Mouse (Mus musculus) heart, adult 2 months (tissue): Measurements from ENCODE around the gene Map7d3. TPM values are rescaled to one million over a fixed set of nuclear protein-coding genes. Genes with fewer than 3 reads are reported as not detected.

Experiments
- DNase-seq, 2 experiments: peaks; one replicate each; pipeline ENCODE4 v3.0.0; 2021
- H3K27ac ChIP-seq: fragments of 200-600 bp; 2 replicates; pipeline ENCODE4 v1.8.1; 2022
- H3K27me3 ChIP-seq: fragments of 200-500 bp; 2 replicates; pipeline ENCODE4 v1.6.1; 2012; ENCODE audit warnings: mild to moderate bottlenecking, low read length, inconsistent platforms, mixed read lengths; ENCODE audit not compliant: control insufficient read depth, insufficient read depth
- H3K36me3 ChIP-seq: fragments of 200-500 bp; 2 replicates; pipeline ENCODE4 v1.6.1; 2012; ENCODE audit warnings: low read length, inconsistent platforms; ENCODE audit not compliant: control insufficient read depth, insufficient read depth
- H3K4me1 ChIP-seq: fragments of 200-500 bp; 2 replicates; pipeline ENCODE4 v1.6.1; 2011; ENCODE audit warnings: low read length; ENCODE audit not compliant: control insufficient read depth, insufficient read depth
- H3K4me3 ChIP-seq: fragments of 200-600 bp; 2 replicates; pipeline ENCODE4 v1.8.1; 2022
- H3K79me2 ChIP-seq: fragments of 200-500 bp; replicated peaks from 2 replicates; pipeline ENCODE4 v1.6.1; 2012; ENCODE audit warnings: mild to moderate bottlenecking, inconsistent platforms, low read length, moderate library complexity, mixed read lengths; ENCODE audit not compliant: control insufficient read depth, insufficient read depth
- H3K9ac ChIP-seq: fragments of 200-500 bp; 2 replicates; pipeline ENCODE4 v1.6.1; 2012; ENCODE audit warnings: low read depth, mild to moderate bottlenecking, control low read depth, inconsistent platforms, low read length, mixed read lengths
- CTCF ChIP-seq: fragments of 200-600 bp; IDR thresholded peaks from 2 replicates; pipeline ENCODE4 v1.8.1; 2022; ENCODE audit warnings: antibody characterized with exemption, mild to moderate bottlenecking, moderate library complexity
- EP300 ChIP-seq: fragments of 200-500 bp; IDR thresholded peaks from 2 replicates; pipeline ENCODE4 v1.6.1; 2011; ENCODE audit warnings: low read depth, low read length, control low read depth; ENCODE audit not compliant: insufficient read depth
- POLR2A ChIP-seq: fragments of 200-500 bp; IDR thresholded peaks from 2 replicates; pipeline ENCODE4 v1.6.1; 2011; ENCODE audit warnings: mild to moderate bottlenecking, low read depth, low read length, control low read depth; ENCODE audit not compliant: insufficient read depth
- WGBS: fragments of 180-500 bp; shearing (Covaris S2); methylation state at CpG from one replicate; pipeline ENCODE4 v1.1.7; 2018; 5-methylcytosine and 5-hydroxymethylcytosine counted together
- intact Hi-C: fragments of 180-260 bp; cut with DNase I; formaldehyde crosslinking; loops from one replicate; pipeline ENCODE4 v1.15.1; 2025
- polyA plus RNA-seq: library from polyadenylated mRNA; depleted of rRNA; stranded (reverse); fragments of >200 nt; gene quantifications from 2 replicates; pipeline ENCODE4 v1.2.3, GENCODE M21; 2012; rRNA removed
- total RNA-seq, 2 experiments: library from RNA; stranded (reverse); gene quantifications; 2 replicates each; pipeline ENCODE4 v1.2.3; 2021

Map7d3 gene
- total and polyA plus RNA-seq, 3 experiments, result 0.04 to 0.43 (median 0.31) TPM

GRCm38 (mm10) chrX:56751536-56751935 lies 70.6 kb downstream of the Map7d3 start:
- TF ChIP-seq CTCF (peak; percentile 57), POLR2A (no peak), EP300 (no peak)
- Histone ChIP-seq H3K36me3 (no peaks in the 10 kb centered on the region; the same call in none of the 2 replicates), H3K4me1 (peaks cover 2% of the 10 kb centered on the region), H3K27me3 (no peaks in the 10 kb centered on the region), H3K9ac (no peak overlapping the region), H3K79me2 (no peaks in the 10 kb centered on the region), H3K27ac (no peak overlapping the region), H3K4me3 (no peak overlapping the region)
- intact Hi-C loops, result loop anchor here (1.0 kb wide), 1 partner anchor 102 kb away; no protein-coding TSS in a partner anchor
- no peak for DNase-seq
- 37% methylated on average over 4 of the region's 4 CpGs for WGBS

Other genes starting within 250 kb of the Map7d3 start
- 10 to 100 TPM; 28.4 to 32.6 TPM for gene Mmgt1, start 224.3 kb downstream of the Map7d3 start, total RNA-seq
- 12.1 and 26.4 TPM in 2 replicates for gene Mmgt1, start 224.3 kb downstream of the Map7d3 start, polyA plus RNA-seq
- gene Slc9a6, start 212.6 kb downstream of the Map7d3 start, total RNA-seq, result 10 to 100 TPM; 22.2 to 22.4 TPM
- 12.6 and 15.8 TPM in 2 replicates for gene Slc9a6, start 212.6 kb downstream of the Map7d3 start, polyA plus RNA-seq
- 100 to 1,000 TPM; 111 to 140 TPM for gene Fhl1, start 90.5 kb downstream of the Map7d3 start, total RNA-seq
- gene Fhl1, start 90.5 kb downstream of the Map7d3 start, polyA plus RNA-seq, result 123 and 197 TPM in 2 replicates
- gene Adgrg4, start 47.8 kb upstream of the Map7d3 start, total RNA-seq, result not detected
- gene Adgrg4, start 47.8 kb upstream of the Map7d3 start, polyA plus RNA-seq, result not detected in 2 replicates
- not detected for gene Brs3, start 220.7 kb upstream of the Map7d3 start, total RNA-seq
- not detected in 2 replicates for gene Brs3, start 220.7 kb upstream of the Map7d3 start, polyA plus RNA-seq
- gene Htatsf1, start 231.3 kb upstream of the Map7d3 start, total RNA-seq, result 10 to 100 TPM; 51.1 to 57.2 TPM
- gene Htatsf1, start 231.3 kb upstream of the Map7d3 start, polyA plus RNA-seq, result 19.2 and 26.9 TPM in 2 replicates